Mouse (Mus musculus) MEL (cell line): ENCODE results near the gene Pde7b.

Source experiments
- CTCF ChIP-seq, 3 experiments: IDR thresholded peaks in 2 of 3; conservative IDR thresholded peaks in 1 of 3; 2 replicates each; pipeline ENCODE4 v1.5.1; 2011 to 2012; ENCODE audit warnings: low read length in 3 of 3, low read depth in 2 of 3, mild to moderate bottlenecking in 2 of 3, improper control_type of control experiment in 1 of 3, inconsistent platforms in 1 of 3, mixed read lengths in 1 of 3, moderate library complexity in 1 of 3; ENCODE audit not compliant: control insufficient read depth in 1 of 3, insufficient read depth in 1 of 3, poor library complexity in 1 of 3, severe bottlenecking in 1 of 3
- EP300 ChIP-seq, 2 experiments: IDR thresholded peaks; 2 replicates each; pipeline ENCODE4 v1.6.1; 2011; ENCODE audit warnings: improper control_type of control experiment in 2 of 2, low read length in 2 of 2, low read depth in 1 of 2, mild to moderate bottlenecking in 1 of 2
- POLR2A ChIP-seq, 2 experiments: IDR thresholded peaks; 2 replicates each; pipeline ENCODE4 v1.6.1; 2011 to 2012; ENCODE audit warnings: low read length in 2 of 2, mild to moderate bottlenecking in 2 of 2, control low read depth in 1 of 2, improper control_type of control experiment in 1 of 2, low read depth in 1 of 2, moderate library complexity in 1 of 2; ENCODE audit not compliant: control insufficient read depth in 1 of 2, insufficient read depth in 1 of 2, poor library complexity in 1 of 2

- TF ChIP-seq CTCF (IDR thresholded peaks at IDR 0.05 in 2 of 3, conservative IDR thresholded peaks at IDR 0.05 in 1 of 3; ENCODE audit: control insufficient read depth in 1 of 3, insufficient read depth in 1 of 3, low read depth in 2 of 3, low read length in 3 of 3, poor library complexity in 1 of 3, severe bottlenecking in 1 of 3) (no peak), POLR2A (IDR thresholded peaks at IDR 0.05; ENCODE audit: control insufficient read depth in 1 of 2, insufficient read depth in 1 of 2, low read depth in 1 of 2, low read length in 2 of 2, poor library complexity in 1 of 2) (no peak), EP300 (IDR thresholded peaks at IDR 0.05; ENCODE audit: low read depth in 1 of 2, low read length in 2 of 2) (no peak)
Observed at GRCm38 (mm10) chr10:20659718-20660117, 65.2 kb downstream of the Pde7b start.
